Mouse (Mus musculus): ENCODE results near the gene Ugt2b35.

GRCm38 (mm10) chr5:86960504-86960903 is 40.2 kb upstream of the Ugt2b35 start:
- TF ChIP-seq CTCF (conservative IDR thresholded peaks at IDR 0.05; ENCODE audit: low read length) (no peak), POU5F1 (IDR thresholded peaks at IDR 0.05; ENCODE audit: borderline replicate concordance, low read length) (no peak)

All from E14TG2a.4 (cell line).